Mouse (Mus musculus) heart, postnatal 36 days (tissue): Measurements from ENCODE around the gene Fcgrt. TPM values are rescaled to one million over a fixed set of nuclear protein-coding genes. Genes with fewer than 3 reads are reported as not detected.
"Not testable (repeated sequence)": the region's sequence is repeated elsewhere in the genome, so short reads cannot be mapped to it uniquely, and the experiment has no call there.

Experiments
- DNase-seq, 2 experiments: peaks; one replicate each; pipeline ENCODE4 v3.0.0; 2021 to 2022
- intact Hi-C: fragments of 180-260 bp; cut with DNase I; formaldehyde crosslinking; loops from one replicate; pipeline ENCODE4 v1.15.1; 2025
- total RNA-seq, 2 experiments: library from RNA; stranded (reverse); gene quantifications; 2 replicates each; pipeline ENCODE4 v1.2.3; 2021

Gene Fcgrt
- total RNA-seq = 10 to 100 TPM; 77.1 to 84.5 TPM

- intact Hi-C loops = loop anchor here (1.0 to 2.0 kb wide), 3 partner anchors 11 to 23 kb away; partner anchors contain the start of gene Rcn3
- DNase-seq = peak; percentile 92
Measured at GRCm38 (mm10) chr7:45103652-45104180, at the start of gene Fcgrt. Gene Fcgrt, minus strand, starts transcription at chr7:45103851.

GRCm38 (mm10) chr7:45153052-45153451 is 49.4 kb upstream of the Fcgrt start:
- intact Hi-C loops, DNase-seq: not testable (repeated sequence)

DNA sequence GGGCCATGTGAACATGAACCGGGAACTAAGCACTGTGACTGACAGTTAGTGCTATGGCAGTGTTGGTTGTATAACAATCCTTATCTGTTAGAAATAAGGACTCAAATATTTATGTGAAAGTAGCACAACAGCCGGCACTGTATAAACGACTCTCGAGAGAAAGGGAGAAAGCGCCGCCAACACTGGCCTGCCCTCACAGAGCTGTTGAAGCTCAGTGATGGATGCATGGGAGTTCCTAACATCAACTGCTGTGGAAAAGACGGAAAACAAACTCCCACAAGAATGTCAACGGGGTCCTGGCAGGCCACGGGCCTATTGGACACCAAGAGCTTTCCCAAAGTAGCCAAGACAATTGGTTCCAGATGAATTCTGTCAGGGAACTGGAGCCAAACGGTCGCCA is 47.7 kb upstream of the Fcgrt start:
- DNase-seq = peak in 1 of 2 experiments; percentile 55
- intact Hi-C loops = no loop called here

DNA sequence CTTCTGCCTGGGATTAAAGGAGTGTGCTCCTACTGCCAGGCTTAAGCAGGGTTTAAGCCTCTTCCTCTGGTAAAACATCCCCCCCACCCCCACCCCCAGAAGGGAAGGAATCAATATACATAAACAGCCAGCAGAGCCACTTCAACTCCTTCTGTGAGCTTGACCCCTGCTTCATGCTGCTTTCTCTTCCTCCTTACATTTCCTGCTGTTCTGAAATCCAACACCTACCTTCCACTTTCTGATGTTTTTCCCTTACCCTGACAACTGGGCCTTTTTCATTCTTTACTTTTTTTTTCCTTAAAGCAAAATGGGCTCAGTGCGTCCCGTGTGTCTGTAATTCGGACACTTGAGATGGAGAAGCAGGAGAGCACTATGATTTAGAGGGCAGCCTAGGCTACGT is 46.7 kb upstream of the Fcgrt start:
- intact Hi-C loops = no loop called here
- DNase-seq = no peak

DNA sequence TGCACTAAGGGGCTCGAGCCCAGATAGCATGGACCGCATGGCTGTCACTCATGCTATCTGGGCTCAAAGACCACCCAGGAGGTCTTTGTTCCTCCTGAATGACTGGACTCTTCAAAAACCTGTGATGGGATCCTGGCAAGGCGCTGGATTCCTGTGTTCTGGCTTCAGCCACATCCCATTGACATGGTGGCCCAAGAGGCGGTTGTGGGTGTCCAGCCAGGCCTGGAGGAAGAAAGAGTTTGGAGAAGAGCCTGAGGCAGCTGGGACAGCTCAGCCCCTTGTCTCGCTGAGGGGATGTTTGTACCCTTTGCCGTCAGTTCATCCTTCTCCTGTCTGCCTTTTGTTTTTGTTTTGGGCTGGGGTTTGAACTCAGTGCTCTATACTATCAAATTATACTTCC is 45.9 kb upstream of the Fcgrt start:
- intact Hi-C loops = no loop called here
- peak; percentile 54 to 55 for DNase-seq

DNA sequence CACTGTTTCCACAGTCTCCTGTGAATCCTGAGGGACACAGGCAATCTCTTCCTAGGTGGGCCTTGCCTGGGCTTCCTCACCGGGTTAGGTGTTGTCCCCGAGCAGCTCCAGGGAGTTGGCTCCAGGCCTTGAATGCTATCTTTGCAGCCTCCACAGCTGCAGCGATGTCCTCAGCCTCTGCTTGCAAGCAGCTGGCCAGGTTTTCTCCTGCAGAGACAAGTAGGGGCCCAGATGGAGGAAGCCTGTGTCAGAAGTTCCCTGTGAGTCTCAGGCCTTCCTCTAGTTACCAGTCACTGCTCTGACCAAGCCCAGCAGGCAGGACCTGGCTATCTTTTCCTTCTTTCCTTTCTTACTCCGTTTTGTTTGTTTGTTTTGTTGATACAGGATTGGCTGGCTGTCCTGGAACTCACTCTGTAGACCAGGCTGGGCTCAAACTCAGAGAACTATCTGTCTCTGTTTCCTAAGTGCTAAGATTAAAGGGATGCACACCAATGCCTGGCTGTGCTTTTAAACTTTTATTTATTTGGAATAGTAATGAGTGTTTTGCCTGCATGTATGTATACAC is 45.0 kb upstream of the Fcgrt start:
- DNase-seq = no peak
- intact Hi-C loops = no loop called here

GRCm38 (mm10) chr7:45147899-45148298 is 44.2 kb upstream of the Fcgrt start:
- intact Hi-C loops = no loop called here

DNA sequence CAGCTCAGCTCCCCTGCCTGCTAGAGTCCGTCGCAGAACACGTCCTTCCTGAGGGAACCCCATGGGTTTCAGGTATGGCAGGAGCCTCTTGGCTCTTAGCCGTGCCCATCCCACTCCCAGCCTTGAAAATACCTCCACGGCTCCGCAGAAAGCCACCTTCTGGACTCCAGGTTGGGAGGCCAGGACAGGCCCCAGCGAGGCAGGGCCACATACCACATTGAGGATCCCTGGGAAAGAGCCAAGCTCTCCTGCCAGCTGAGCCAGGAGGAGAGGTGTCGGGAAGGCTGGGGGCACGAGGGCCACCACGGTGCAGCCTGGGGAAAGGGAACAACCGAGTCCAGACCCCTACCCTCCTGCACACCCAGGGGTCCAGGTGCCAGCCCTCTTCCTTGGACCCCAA is 43.6 kb upstream of the Fcgrt start:
- intact Hi-C loops = no loop called here
- no peak for DNase-seq

More at GRCm38 (mm10) chr7:45147899-45148298, 44.2 kb upstream of the Fcgrt start:
- DNase-seq = no peak

- no peak for DNase-seq
- intact Hi-C loops = no loop called here
Measured at GRCm38 (mm10) chr7:45145460-45145859, 41.8 kb upstream of the Fcgrt start.

- intact Hi-C loops = no loop called here
- DNase-seq = no peak
Measured at GRCm38 (mm10) chr7:45144368-45145174, 40.9 kb upstream of the Fcgrt start.

DNA sequence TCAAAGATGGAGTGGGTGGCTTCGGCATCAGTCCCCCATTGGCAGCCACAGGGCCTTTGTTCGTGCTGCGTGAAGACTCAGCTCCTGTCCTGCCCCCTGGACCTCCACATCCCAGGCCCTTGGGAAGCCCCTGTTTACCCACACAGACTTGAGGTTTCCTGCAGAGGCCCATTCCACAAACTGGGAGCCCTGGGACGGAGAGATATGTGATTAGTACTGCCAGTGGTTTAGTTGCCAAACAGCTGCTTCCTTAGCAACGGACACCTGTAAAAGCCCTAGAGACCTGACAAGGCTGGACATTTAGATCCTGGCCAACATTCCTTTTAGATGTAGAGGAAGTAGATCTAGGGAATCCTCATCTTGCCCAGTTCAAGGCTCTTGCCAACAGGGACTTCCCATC is 38.3 kb upstream of the Fcgrt start:
- no peak for DNase-seq
- intact Hi-C loops = no loop called here

DNA sequence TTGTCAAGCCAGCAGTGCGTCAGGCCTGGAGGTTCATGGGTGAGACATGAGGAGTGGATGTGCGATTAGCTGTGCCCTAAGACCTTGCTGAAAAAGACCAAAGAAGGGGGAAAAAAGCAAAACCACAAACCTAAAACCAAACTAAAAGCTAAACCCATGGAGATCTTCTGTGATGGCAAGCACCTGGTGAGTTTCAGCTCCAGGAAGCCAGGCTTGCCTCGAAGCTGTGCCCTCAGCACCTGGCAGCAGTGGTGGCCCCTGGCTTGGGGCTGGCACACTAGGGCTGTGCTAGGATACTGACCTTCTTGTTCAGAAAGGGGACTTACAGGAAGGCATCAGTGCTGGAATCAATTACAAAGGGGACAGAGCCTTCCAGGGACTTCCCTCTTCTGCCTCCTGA is 37.7 kb upstream of the Fcgrt start:
- no peak for DNase-seq
- intact Hi-C loops = no loop called here

DNA sequence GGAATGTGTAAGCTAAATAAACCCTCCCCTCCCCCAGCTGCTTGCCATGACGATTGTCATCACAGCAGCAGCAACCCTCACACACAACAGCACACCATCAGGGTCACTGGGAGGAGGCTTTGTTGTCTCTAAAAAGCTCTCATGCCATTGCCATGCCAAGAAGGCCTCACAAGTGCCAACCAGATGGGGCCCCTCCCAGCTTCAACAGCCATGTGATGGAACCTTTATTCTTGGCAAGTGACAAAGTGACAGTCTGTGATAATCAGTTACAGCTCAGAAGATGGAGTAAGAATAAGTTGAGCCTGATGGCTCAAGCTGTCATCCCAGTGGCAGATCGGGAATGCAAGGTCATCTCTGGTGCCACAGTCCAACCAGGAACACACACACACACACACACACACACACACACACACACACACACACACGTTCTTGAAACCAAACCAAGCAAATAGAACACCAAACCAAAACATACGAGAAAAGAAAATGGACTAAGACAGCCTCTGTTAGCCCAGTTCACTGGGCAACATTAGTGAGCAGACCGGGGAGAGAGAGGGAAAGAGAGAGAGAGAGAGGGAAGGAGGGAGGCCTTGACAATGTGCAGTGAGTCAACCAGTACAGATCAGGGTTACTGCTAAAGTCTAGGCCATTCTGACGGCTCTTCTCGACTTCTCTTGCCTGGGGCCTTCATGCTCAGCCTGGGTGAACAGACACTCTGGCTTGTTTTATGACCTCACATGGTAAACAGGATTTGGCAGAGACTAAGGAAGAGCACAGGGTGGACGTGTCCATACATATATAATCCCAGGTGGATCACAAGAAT is 36.5 kb upstream of the Fcgrt start:
- no peak for DNase-seq
- intact Hi-C loops = loop anchor here (5.0 kb wide), 1 partner anchor 158 kb away; no protein-coding TSS in a partner anchor

DNA sequence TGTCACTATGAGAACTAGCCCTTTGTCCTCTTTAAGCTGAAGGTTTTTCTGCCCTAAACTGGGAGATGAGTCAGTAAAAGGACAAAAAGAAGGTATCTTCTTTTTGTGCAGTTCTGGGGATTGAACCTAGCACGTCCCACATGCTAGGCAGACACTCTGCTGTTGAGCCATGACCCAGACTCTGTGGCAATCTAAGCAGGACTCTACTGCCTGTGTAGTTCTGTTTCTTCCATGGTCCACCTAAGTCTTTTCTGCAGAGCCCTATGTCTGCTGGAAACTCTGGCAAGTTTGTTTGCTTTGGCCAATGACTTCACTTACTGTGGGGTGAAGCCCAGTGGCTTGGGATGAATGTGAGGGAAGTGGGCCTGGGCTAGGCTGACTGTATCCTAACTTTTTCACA is 34.8 kb upstream of the Fcgrt start:
- no peak for DNase-seq
- intact Hi-C loops = loop anchor here (5.0 kb wide), 1 partner anchor 156 kb away; no protein-coding TSS in a partner anchor

GRCm38 (mm10) chr7:45137171-45138006 is 33.7 kb upstream of the Fcgrt start:
- intact Hi-C loops = loop anchor here (5.0 kb wide), 1 partner anchor 155 kb away; no protein-coding TSS in a partner anchor
- no peak for DNase-seq

- intact Hi-C loops = loop anchor here (1.0 to 5.0 kb wide), 2 partner anchors 56 to 154 kb away; no protein-coding TSS in a partner anchor
- DNase-seq = peak; percentile 95 to 96
Measured at GRCm38 (mm10) chr7:45135993-45136567, 32.4 kb upstream of the Fcgrt start, which contains the start of the genes Gm45713 and Flt3l. Gene Gm45713, minus strand, starts transcription at chr7:45136231. Gene Flt3l, minus strand, starts transcription at chr7:45136432.

- DNase-seq = no peak
- intact Hi-C loops = loop anchor here (5.0 kb wide), 1 partner anchor 153 kb away; no protein-coding TSS in a partner anchor
Measured at GRCm38 (mm10) chr7:45135370-45135769, 31.7 kb upstream of the Fcgrt start.

DNA sequence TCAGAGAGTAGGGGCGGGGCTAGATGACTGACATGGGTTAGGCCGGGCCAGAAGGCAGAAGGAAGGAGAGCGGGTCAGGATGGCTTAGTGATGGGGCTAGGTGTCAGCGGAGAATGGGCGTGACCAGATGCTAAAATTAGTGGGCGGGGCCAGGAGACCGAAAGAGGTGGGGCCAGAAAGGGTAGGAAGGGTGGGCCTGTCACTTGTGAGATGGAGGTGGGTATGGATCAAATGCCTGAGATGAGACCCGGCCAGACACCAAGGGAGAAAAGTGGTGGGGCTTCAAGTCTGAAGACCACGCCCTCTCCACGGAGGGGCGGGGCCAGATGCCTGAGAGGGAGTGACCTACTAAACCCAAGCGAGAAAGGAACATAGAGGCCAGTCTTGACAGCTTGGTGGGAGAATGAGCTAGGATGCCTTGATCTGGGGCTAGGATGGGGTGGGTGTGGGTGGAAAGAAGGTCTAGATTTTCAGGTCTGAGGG is 30.9 kb upstream of the Fcgrt start:
- no peak for DNase-seq
- intact Hi-C loops = loop anchor here (5.0 kb wide), 1 partner anchor 152 kb away; no protein-coding TSS in a partner anchor
